Mouse (Mus musculus) liver, embryonic 14.5 days (tissue): ENCODE measurements around the gene Cdc34. TPM values are rescaled to one million over a fixed set of nuclear protein-coding genes. Genes with fewer than 3 reads are reported as not detected.

Experiments
- ATAC-seq: fragments of 200-750 bp; cut with Nextera tagmentation; 2 replicates; pipeline ENCODE4 v1.8.0; 2017; ENCODE audit warnings: moderate number of reproducible peaks, mild to moderate bottlenecking, moderate library complexity; ENCODE audit not compliant: insufficient read depth
- DNase-seq, 3 experiments: peaks; one replicate each; pipeline ENCODE4 v3.0.0-alpha.2; 2012 to 2013; ENCODE audit warnings: low read depth in 3 of 3, low spot score in 3 of 3
- H3K27ac ChIP-seq: fragments of 300-500 bp; sonication (generic); 2 replicates; pipeline ENCODE4 v1.5.1; 2014; ENCODE audit warnings: moderate library complexity, mild to moderate bottlenecking, control low read depth, inconsistent platforms
- H3K27me3 ChIP-seq: fragments of 300-500 bp; sonication (generic); 2 replicates; pipeline ENCODE4 v1.6.1; 2014; ENCODE audit warnings: mild to moderate bottlenecking, low read length, moderate library complexity; ENCODE audit not compliant: control insufficient read depth, insufficient read depth
- H3K36me3 ChIP-seq: fragments of 300-500 bp; sonication (generic); replicated peaks from 2 replicates; pipeline ENCODE4 v1.6.1; 2014; ENCODE audit warnings: low read depth; ENCODE audit not compliant: control insufficient read depth, insufficient read depth
- H3K4me1 ChIP-seq, 2 experiments: fragments of 200-500 bp in 1 of 2; fragments of 300-500 bp in 1 of 2; sonication (generic) in 1 of 2; replicated peaks; 2 replicates each; pipeline ENCODE4 v1.6.1; 2012 to 2014; ENCODE audit warnings: antibody characterized with exemption in 1 of 2, inconsistent platforms in 1 of 2, low read length in 1 of 2; ENCODE audit not compliant: control insufficient read depth in 2 of 2, insufficient read depth in 2 of 2
- H3K4me2 ChIP-seq: fragments of 300-500 bp; sonication (generic); 2 replicates; pipeline ENCODE4 v1.6.1; 2014; ENCODE audit warnings: low read depth, mild to moderate bottlenecking, control low read depth, moderate library complexity
- H3K4me3 ChIP-seq, 2 experiments: fragments of 200-500 bp in 1 of 2; fragments of 300-500 bp in 1 of 2; sonication (generic) in 1 of 2; 2 replicates each; pipeline ENCODE4 v1.5.1; 2012 to 2014; ENCODE audit warnings: low read depth in 2 of 2, low read length in 2 of 2, mild to moderate bottlenecking in 2 of 2, control low read depth in 1 of 2, inconsistent platforms in 1 of 2, moderate library complexity in 1 of 2; ENCODE audit not compliant: insufficient read depth in 1 of 2
- H3K9ac ChIP-seq: fragments of 300-500 bp; sonication (generic); replicated peaks from 2 replicates; pipeline ENCODE4 v1.6.1; 2014; ENCODE audit warnings: mild to moderate bottlenecking, control low read depth, moderate library complexity
- H3K9me3 ChIP-seq: fragments of 300-500 bp; sonication (generic); 2 replicates; pipeline ENCODE4 v1.6.1; 2016; ENCODE audit warnings: low read length, mixed read lengths; ENCODE audit not compliant: control insufficient read depth
- CTCF ChIP-seq: IDR thresholded peaks from 2 replicates; pipeline ENCODE4 v1.5.1; 2016; ENCODE audit warnings: antibody characterized with exemption, low read depth, control low read depth
- EP300 ChIP-seq: IDR thresholded peaks from 2 replicates; pipeline ENCODE4 v1.6.1; 2016; ENCODE audit warnings: antibody characterized with exemption, low read depth
- WGBS: fragments of 180-500 bp; shearing (Covaris S2); extraction: QIAGEN DNeasy Blood & Tissue Kit; methylation state at CpG from one replicate; pipeline ENCODE4 v1.1.7; 2014; ENCODE audit not compliant: insufficient replicate concordance; 5-methylcytosine and 5-hydroxymethylcytosine counted together
- polyA plus RNA-seq, 2 experiments: library from polyadenylated mRNA; depleted of rRNA in 1 of 2; stranded (reverse) in 1 of 2; unstranded in 1 of 2; fragments of >200 nt; fragmentation: Nextera tagmentation in 1 of 2; extraction: Ambion mirVana in 1 of 2; gene quantifications; 2 replicates each; pipeline versions ENCODE4 v1.2.1 to v1.2.3; 2012 to 2014

Gene Cdc34
- polyA plus RNA-seq, 2 experiments = 115 to 127 TPM

DNA sequence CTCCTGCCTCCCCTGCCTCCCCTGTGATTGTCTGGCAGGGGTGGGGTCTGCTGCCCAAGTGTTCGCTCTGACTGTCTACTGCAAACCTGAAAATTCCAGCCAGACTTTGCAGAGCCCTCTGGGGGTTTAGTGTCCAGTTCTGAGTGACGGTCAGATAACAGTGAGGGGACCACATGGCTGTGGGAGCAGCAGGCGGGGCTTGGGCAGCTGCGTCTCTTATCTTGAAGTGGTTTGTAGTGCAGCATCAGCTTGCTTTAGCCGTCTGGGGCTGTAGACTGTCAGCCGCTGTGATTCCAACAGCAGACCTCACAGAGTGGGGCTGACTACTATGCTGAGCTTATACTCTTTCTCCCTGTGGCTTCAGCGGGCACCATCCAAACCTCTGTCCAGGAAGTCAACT lies 27.3 kb downstream of the Cdc34 start:
- no peaks in the 10 kb centered on the region for H3K9me3 ChIP-seq
- no peaks in the 10 kb centered on the region for H3K27me3 ChIP-seq
- H3K9ac ChIP-seq = no peak overlapping the region
- 36% methylated on average over 7 of the region's 7 CpGs for WGBS
- TF ChIP-seq EP300 = no peak
- TF ChIP-seq CTCF = no peak
- peaks cover 68% of the 10 kb centered on the region for H3K36me3 ChIP-seq
- no peak overlapping the region for H3K4me3 ChIP-seq
- ATAC-seq (no peak), DNase-seq (no peak)
- no peak overlapping the region for H3K27ac ChIP-seq
- no peak overlapping the region; the same call in 1 of the 2 replicates for H3K4me2 ChIP-seq
- H3K4me1 ChIP-seq = peaks cover 27 to 48% of the 10 kb centered on the region in 2 experiments

GRCm38 (mm10) chr10:79712029-79712428 lies 30.0 kb downstream of the Cdc34 start:
- no peak overlapping the region for H3K9ac ChIP-seq
- H3K4me3 ChIP-seq = no peak overlapping the region
- no peak for TF ChIP-seq EP300
- TF ChIP-seq CTCF = peak; percentile 52
- peaks cover 19 to 33% of the 10 kb centered on the region in 2 experiments for H3K4me1 ChIP-seq
- no peaks in the 10 kb centered on the region for H3K9me3 ChIP-seq
- H3K27me3 ChIP-seq = peaks cover 25% of the 10 kb centered on the region
- DNase-seq (peak; percentile 47 to 68 (median 55)), ATAC-seq (peak; percentile 38)
- peaks cover 59% of the 10 kb centered on the region for H3K36me3 ChIP-seq
- 93% methylated on average over 1 of the region's 1 CpGs for WGBS
- H3K27ac ChIP-seq = peak overlapping the region; percentile 73
- no peak overlapping the region; the same call in 1 of the 2 replicates for H3K4me2 ChIP-seq

DNA sequence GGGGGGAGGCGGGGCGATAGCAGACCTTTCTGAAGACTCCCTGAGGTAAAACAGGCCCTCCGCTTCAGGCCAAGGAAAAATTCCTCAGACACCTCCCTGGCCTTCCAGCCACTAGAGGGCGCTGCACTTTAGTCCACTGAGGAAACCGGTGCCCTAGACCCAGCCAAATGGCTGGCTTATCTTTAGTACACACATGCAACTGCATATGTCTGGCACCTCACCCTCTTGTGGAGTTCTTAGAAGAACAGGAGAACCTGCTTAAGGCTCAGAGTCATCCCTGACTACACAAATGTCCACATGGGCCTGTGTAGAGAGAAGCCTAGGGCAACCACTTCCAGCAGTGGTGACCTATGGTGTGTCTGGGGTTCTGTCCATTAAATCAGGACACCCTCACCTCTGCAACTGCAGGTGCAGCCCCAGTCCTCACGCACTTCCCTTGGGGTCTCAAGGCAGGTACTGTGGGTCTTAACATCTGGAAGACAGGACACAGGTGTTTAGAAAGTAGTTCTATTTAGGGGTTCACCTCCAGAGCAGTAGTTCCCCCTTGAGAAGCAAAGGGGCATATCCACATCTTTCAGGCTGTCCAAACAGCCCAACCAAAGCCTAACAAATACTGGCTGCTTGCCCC lies 30.6 kb downstream of the Cdc34 start:
- WGBS = 16% methylated on average over 4 of the region's 6 CpGs
- DNase-seq (peak; percentile 92 to 94 (median 94)), ATAC-seq (peak; percentile 90)
- Histone ChIP-seq H3K9me3 (no peaks in the 10 kb centered on the region), H3K27me3 (peaks cover 31% of the 10 kb centered on the region), H3K36me3 (peaks cover 53% of the 10 kb centered on the region), H3K4me2 (peak overlapping the region; percentile 61), H3K9ac (peak overlapping the region; percentile 61), H3K27ac (peak overlapping the region; percentile 96), H3K4me3 (peak overlapping the region in 1 of 2 experiments; percentile 5; a peak in 1 of 4 replicates), H3K4me1 (peaks cover 13 to 27% of the 10 kb centered on the region in 2 experiments)
- TF ChIP-seq CTCF (peak; percentile 95), EP300 (peak; percentile 90)

DNA sequence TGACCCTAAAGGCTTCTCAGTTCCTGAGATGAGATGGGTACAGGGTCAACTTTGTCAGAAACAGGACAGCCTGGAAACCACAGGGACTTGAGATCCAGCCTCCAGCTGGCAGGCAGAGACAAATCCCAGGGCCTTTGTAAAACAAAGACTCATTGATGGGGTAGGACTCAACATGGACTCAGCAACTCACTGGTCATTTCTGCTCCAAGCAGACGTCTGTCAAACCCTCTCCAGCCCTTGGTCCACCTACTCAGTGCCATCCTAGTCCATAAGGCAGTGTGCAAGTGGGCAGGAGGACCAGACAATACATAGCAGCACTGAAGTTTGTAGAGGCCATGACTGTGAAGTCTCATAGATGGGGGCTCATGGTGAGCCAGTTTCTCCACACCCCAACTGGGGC lies 31.2 kb downstream of the Cdc34 start:
- Histone ChIP-seq H3K9me3 (no peaks in the 10 kb centered on the region), H3K27ac (peak overlapping the region; percentile 96), H3K27me3 (peaks cover 37% of the 10 kb centered on the region), H3K4me3 (no peak overlapping the region; a peak in 1 of 4 replicates), H3K4me2 (peak overlapping the region; percentile 61), H3K9ac (peak overlapping the region; percentile 61), H3K36me3 (peaks cover 47% of the 10 kb centered on the region), H3K4me1 (peaks cover 11 to 24% of the 10 kb centered on the region in 2 experiments)
- 22% methylated on average over 1 of the region's 1 CpGs for WGBS
- no peak for DNase-seq
- no peak for ATAC-seq
- TF ChIP-seq CTCF = no peak
- no peak for TF ChIP-seq EP300

DNA sequence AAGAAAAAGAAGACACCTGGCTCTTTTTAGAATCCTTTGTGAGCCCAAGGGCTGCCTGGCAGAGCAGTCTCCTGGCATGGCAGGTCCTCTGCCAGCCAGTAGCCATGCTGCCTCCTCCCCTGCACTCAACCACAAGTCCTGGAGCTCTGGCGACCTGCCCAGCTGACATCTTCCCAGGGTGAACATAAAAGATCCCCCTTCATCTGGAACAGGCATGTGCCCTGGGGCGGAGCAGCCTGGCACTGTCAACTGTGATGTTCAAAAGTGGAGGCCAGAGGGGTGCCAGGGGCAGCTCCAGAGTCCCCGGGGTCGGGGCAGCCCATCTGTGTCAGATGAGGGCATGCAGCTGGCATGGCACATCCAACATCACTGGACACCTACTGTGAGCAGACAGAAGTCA lies 33.0 kb downstream of the Cdc34 start:
- no peak overlapping the region for H3K27ac ChIP-seq
- no peak for TF ChIP-seq EP300
- no peak for TF ChIP-seq CTCF
- 47% methylated on average over 4 of the region's 4 CpGs for WGBS
- no peak for ATAC-seq
- H3K4me2 ChIP-seq = no peak overlapping the region
- H3K9ac ChIP-seq = no peak overlapping the region
- no peak for DNase-seq
- peaks cover 7 to 16% of the 10 kb centered on the region in 2 experiments for H3K4me1 ChIP-seq
- no peaks in the 10 kb centered on the region for H3K9me3 ChIP-seq
- peaks cover 29% of the 10 kb centered on the region for H3K36me3 ChIP-seq
- peaks cover 45% of the 10 kb centered on the region for H3K27me3 ChIP-seq
- no peak overlapping the region for H3K4me3 ChIP-seq
